20 mouse cellular contexts compared by ENCODE assay signal in the genomic region with DNA sequence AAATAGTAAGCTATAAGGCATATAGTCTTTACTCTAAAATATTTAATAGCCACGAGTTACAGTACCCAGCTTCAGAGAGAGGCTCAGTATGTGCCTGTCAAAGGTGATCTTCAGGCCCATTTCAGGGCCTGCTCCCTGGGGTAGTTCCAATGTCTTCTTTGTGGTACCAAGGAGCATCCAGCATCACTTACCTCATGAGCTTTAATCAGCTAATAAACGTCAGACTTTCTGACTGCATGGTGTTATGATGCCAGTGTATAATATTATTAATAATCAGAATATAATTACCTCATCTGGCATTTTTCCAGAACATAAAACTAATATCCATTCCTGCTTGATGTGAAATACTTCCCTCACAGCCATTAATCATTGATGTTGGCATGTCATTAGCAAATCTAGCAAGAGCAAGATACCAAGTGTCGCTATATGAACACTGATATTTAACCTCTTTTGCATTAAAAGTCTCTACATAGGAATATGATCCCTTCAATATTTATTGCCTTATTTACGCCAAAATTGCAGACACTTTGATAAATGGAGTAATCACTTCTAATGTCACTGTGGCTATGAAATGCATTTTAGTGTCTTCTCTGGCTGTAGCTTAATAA.
A peak's percentile ranks its signal among the peaks of the same experiment; 100 is the strongest.
DNase-seq lines count a peak whose midpoint lies in the region; ATAC-seq lines count a peak whose summit lies in the region.
"Had no signal": no experiment of that assay in that cellular context is flagged by ENCODE, and none has a peak within 500 bp of the region (broad histone marks: within the 10 kb centered on the region; RNA-seq: fewer than 3 reads in every experiment).

No protein-coding gene starts in this region.

- no peak for DNase-seq in midbrain, embryonic 14.5 days
- no peak for DNase-seq in neural tube, embryonic 10.5 days (ENCODE audit: extremely low spot score, low spot score)
- DNase-seq in gastrocnemius, postnatal 10 days: no peak
- no peak for DNase-seq in thymus, postnatal 0 days (ENCODE audit: low spot score)
- DNase-seq: adrenal gland, postnatal 10 days; cerebellum, adult 11-12 months; cerebellum, adult 9-10 months; cerebellum, postnatal 25 days; gastrocnemius, postnatal 14 days; heart, adult 2 months; heart, postnatal 14 days had no signal

- no peak overlapping the region for H3K4me3 ChIP-seq in midbrain, embryonic 13.5 days (replicated peaks)
- no peak overlapping the region for H3K4me3 ChIP-seq in midbrain, embryonic 14.5 days (replicated peaks; ENCODE audit: low read depth, low read length)
- no peak overlapping the region for H3K4me3 ChIP-seq in neural tube, embryonic 13.5 days
- no peak overlapping the region for H3K4me3 ChIP-seq in hindbrain, embryonic 16.5 days (ENCODE audit: low read length)
- H3K4me3 ChIP-seq: embryonic facial prominence, embryonic 13.5 days; forebrain, embryonic 12.5 days; heart, adult 2 months; heart, embryonic 15.5 days had no signal

- no peaks in the 10 kb centered on the region for H3K36me3 ChIP-seq in midbrain, embryonic 13.5 days
- H3K36me3 ChIP-seq in midbrain, embryonic 14.5 days (ENCODE audit: control insufficient read depth, insufficient read depth, low read length): no peaks in the 10 kb centered on the region
- no peaks in the 10 kb centered on the region for H3K36me3 ChIP-seq in neural tube, embryonic 13.5 days
- H3K36me3 ChIP-seq in hindbrain, embryonic 16.5 days (ENCODE audit: control insufficient read depth, insufficient read depth, low read length): no peaks in the 10 kb centered on the region
- H3K36me3 ChIP-seq: embryonic facial prominence, embryonic 13.5 days; forebrain, embryonic 12.5 days; heart, embryonic 15.5 days had no signal

- 0 out of 2 replicates have a peak, but pooled peaks have one; percentile 24 for ATAC-seq in midbrain, embryonic 13.5 days
- no peak for ATAC-seq in midbrain, embryonic 14.5 days (ENCODE audit: low FRiP score, low TSS enrichment)
- ATAC-seq in neural tube, embryonic 13.5 days (ENCODE audit: low read depth): peak; percentile 76
- peak; percentile 63 for ATAC-seq in hindbrain, embryonic 16.5 days
- ATAC-seq: forebrain, embryonic 16.5 days; inflammation-experienced regulatory T-cells, adult 6 months had no signal

- H3K4me2 ChIP-seq in midbrain, embryonic 13.5 days (replicated peaks): no peak overlapping the region
- no peak overlapping the region for H3K4me2 ChIP-seq in midbrain, embryonic 14.5 days (ENCODE audit: low read length)
- H3K4me2 ChIP-seq in neural tube, embryonic 13.5 days: no peak overlapping the region
- no peak overlapping the region for H3K4me2 ChIP-seq in hindbrain, embryonic 16.5 days (ENCODE audit: low read length)
- H3K4me2 ChIP-seq: embryonic facial prominence, embryonic 13.5 days; forebrain, embryonic 12.5 days; heart, embryonic 11.5 days; heart, embryonic 15.5 days had no signal

- H3K4me1 ChIP-seq in midbrain, embryonic 13.5 days (replicated peaks): no peaks in the 10 kb centered on the region
- H3K4me1 ChIP-seq in midbrain, embryonic 14.5 days (ENCODE audit: control insufficient read depth, insufficient read depth, low read length): no peaks in the 10 kb centered on the region
- no peaks in the 10 kb centered on the region for H3K4me1 ChIP-seq in neural tube, embryonic 13.5 days (replicated peaks)
- H3K4me1 ChIP-seq in hindbrain, embryonic 16.5 days (ENCODE audit: control insufficient read depth, insufficient read depth, low read depth, low read length): no peaks in the 10 kb centered on the region
- H3K4me1 ChIP-seq: embryonic facial prominence, embryonic 13.5 days; forebrain, embryonic 12.5 days; heart, embryonic 15.5 days had no signal

- H3K9ac ChIP-seq in midbrain, embryonic 13.5 days (replicated peaks): no peak overlapping the region
- H3K9ac ChIP-seq in midbrain, embryonic 14.5 days (replicated peaks; ENCODE audit: low read length): no peak overlapping the region
- no peak overlapping the region for H3K9ac ChIP-seq in neural tube, embryonic 13.5 days
- no peak overlapping the region for H3K9ac ChIP-seq in hindbrain, embryonic 16.5 days (ENCODE audit: low read depth, low read length)
- H3K9ac ChIP-seq: embryonic facial prominence, embryonic 13.5 days; forebrain, embryonic 12.5 days; heart, embryonic 15.5 days had no signal

- H3K27me3 ChIP-seq in midbrain, embryonic 13.5 days: no peaks in the 10 kb centered on the region
- H3K27me3 ChIP-seq in midbrain, embryonic 14.5 days (ENCODE audit: control insufficient read depth, insufficient read depth, low read length): no peaks in the 10 kb centered on the region
- H3K27me3 ChIP-seq in neural tube, embryonic 13.5 days: no peaks in the 10 kb centered on the region
- H3K27me3 ChIP-seq in hindbrain, embryonic 16.5 days (replicated peaks; ENCODE audit: control insufficient read depth, insufficient read depth, low read length): no peaks in the 10 kb centered on the region
- H3K27me3 ChIP-seq: embryonic facial prominence, embryonic 13.5 days; forebrain, embryonic 12.5 days; heart, embryonic 15.5 days had no signal

- H3K27ac ChIP-seq in midbrain, embryonic 13.5 days: no peak overlapping the region
- no peak overlapping the region for H3K27ac ChIP-seq in midbrain, embryonic 14.5 days (replicated peaks; ENCODE audit: low read depth, low read length)
- H3K27ac ChIP-seq in neural tube, embryonic 13.5 days (replicated peaks): no peak overlapping the region
- H3K27ac ChIP-seq in hindbrain, embryonic 16.5 days (ENCODE audit: low read depth, low read length): no peak overlapping the region
- H3K27ac ChIP-seq: embryonic facial prominence, embryonic 13.5 days; forebrain, embryonic 12.5 days; heart, adult 2 months; heart, embryonic 15.5 days had no signal

- H3K9me3 ChIP-seq in midbrain, embryonic 13.5 days: no peaks in the 10 kb centered on the region
- no peaks in the 10 kb centered on the region for H3K9me3 ChIP-seq in midbrain, embryonic 14.5 days (ENCODE audit: control insufficient read depth, low read length)
- no peaks in the 10 kb centered on the region for H3K9me3 ChIP-seq in neural tube, embryonic 13.5 days
- H3K9me3 ChIP-seq in hindbrain, embryonic 16.5 days (ENCODE audit: control insufficient read depth, low read length): no peaks in the 10 kb centered on the region
- H3K9me3 ChIP-seq: embryonic facial prominence, embryonic 13.5 days; forebrain, embryonic 12.5 days; heart, embryonic 15.5 days had no signal

- 81% methylated on average over 4 of the region's 4 CpGs for WGBS in midbrain, embryonic 13.5 days
- 76% methylated on average over 4 of the region's 4 CpGs for WGBS in midbrain, embryonic 14.5 days
- WGBS in neural tube, embryonic 13.5 days: 66% methylated on average over 4 of the region's 4 CpGs
- 71% methylated on average over 4 of the region's 4 CpGs for WGBS in hindbrain, embryonic 16.5 days
